Mouse (Mus musculus) layer of hippocampus, postnatal 25 days (tissue): ENCODE measurements at regions not wholly inside any gene's neighbourhood (a gene's known extent, or its start where the extent isn't known, plus 50 kb on each side); places are given as distances from the start of the nearest gene placed in this dataset.

Experiments used
- DNase-seq, 2 experiments: peaks; one replicate each; pipeline ENCODE4 v3.0.0; 2022; ENCODE audit warnings: mixed read lengths in 2 of 2, low spot score in 1 of 2; ENCODE audit errors: extremely low spot score in 1 of 2

DNA sequence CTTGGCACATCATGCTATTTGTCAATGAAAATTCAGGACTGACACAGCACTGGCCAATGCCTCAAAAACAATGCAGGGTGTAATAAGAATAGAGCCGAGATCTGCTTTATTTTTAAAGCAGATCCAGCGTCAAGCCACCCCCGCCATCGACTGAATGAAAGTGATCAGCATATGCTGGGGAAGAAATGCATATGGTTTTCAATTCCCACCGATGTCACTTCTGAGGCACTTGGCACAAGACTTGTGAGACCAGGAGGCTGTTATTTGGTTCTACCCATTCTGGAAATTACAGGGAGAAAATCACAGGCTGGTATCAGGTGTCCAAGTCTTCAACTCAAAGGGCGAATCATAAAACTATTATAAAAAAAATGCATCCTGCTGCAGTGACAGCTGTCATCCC is 689.3 kb upstream of the Pou3f3 start:
- peak in 1 of 2 experiments; percentile 17 for DNase-seq

GRCm38 (mm10) chr1:42008046-42008445 is 687.5 kb upstream of the Pou3f3 start:
- DNase-seq: no peak

DNA sequence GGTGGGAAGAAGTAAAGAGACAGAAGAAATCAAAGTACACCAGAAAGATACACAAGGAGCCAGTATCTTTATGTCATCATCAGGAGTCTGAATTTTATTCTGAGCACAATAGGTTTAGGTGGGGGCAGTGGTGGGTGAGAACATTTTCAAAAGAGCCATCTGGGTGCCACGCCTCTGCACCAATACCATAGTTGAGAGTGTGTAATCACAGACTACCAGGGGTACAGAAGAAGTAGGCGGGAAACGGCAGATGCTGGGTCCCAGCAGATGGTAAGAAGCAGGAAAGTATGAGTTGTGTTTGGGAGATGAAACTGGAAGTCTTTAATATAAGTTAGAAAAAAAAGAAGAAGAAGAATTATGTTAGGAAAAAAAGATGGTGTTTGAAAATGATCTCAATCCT is 682.7 kb upstream of the Pou3f3 start:
- DNase-seq: peak in 1 of 2 experiments; percentile 55

DNA sequence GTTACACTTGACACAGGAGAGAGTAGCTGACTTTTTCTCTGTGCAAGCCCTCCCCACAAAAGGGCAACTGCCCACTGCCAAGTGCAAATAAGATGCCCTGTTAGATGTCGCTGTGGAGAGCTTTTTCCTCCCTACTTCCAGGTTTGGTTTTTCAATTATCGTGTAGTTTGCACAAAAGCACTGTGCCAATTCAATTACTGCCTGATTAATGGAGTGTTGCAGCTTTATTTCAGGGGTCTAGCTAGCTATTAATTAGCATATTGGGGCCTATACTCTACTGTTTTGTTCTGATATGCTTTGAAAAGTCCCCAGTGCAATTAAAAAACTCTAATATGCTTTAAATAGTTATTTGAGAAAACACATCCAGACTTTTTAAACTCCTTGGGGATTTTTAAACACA is 676.6 kb upstream of the Pou3f3 start:
- DNase-seq: no peak

- no peak for DNase-seq
These were observed 669.8 kb upstream of the Pou3f3 start for GRCm38 (mm10) chr1:42025781-42026180.

DNA sequence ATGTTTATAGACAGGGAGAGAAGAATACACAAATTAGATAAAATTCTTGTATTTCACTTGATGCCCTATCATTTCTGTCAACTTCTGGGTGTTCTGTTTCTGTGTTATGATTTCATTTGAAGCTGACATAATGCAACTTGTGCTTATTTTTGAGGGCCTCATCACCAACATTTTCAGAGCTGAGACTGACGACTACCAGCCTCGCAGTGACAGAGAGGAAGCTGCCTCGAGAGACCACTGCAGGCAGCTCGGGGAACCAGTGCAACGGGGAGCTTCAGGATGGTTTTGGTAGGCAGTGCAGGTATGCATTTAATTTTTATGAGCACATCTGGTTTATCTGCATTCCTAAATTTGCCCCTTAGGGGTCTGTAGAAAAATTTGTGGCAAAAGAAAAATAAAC is 669.1 kb upstream of the Pou3f3 start:
- DNase-seq: no peak

GRCm38 (mm10) chr1:42033786-42034185 is 661.8 kb upstream of the Pou3f3 start:
- DNase-seq: no peak

GRCm38 (mm10) chr1:42035371-42035770 is 660.2 kb upstream of the Pou3f3 start:
- DNase-seq: no peak

- DNase-seq: no peak
These were observed 654.0 kb upstream of the Pou3f3 start for GRCm38 (mm10) chr1:42041544-42041943.

GRCm38 (mm10) chr1:42058494-42058893 is 637.1 kb upstream of the Pou3f3 start:
- DNase-seq: no peak

DNA sequence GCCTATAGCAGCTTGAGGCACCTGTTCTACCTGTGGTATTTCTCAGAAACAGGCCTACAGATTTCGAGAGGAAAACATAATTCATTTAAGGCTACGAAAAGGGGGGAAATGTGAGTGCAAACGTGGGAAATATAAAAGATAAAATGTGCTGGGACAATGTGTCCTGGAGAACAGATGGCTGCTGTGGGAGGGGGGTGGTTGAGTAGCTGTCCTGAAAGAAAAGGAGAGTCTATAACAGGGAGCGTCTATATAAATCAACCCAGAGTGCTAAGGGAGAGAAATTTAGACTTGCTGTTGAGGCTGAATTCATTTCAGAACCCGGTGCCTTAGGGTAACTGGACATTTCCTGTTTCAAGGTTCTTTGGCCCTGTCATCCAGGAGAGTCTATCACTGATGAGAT is 625.5 kb upstream of the Pou3f3 start:
- DNase-seq: peak in 1 of 2 experiments; percentile 4

DNA sequence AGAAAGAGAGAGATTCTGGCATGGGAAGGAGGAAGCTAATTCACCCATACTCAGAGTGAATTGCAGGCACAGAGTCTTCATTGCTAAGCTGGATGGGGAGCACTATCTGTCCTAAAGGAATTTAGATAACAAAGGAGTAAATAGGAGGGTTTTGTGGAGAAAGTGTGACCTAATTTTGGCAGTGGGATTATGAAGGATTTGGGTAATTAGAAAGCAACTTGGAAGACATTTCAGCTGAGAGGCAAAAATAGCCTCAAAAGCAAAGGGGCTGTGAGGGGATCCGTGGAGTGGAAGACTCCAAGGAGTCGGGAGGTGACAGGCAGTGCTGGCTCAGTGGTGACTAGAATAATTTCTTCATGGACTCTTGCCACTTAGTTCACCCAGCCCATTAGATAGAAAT is 599.5 kb upstream of the Pou3f3 start:
- no peak for DNase-seq

GRCm38 (mm10) chr1:42098580-42098979 is 597.0 kb upstream of the Pou3f3 start:
- DNase-seq: no peak

DNA sequence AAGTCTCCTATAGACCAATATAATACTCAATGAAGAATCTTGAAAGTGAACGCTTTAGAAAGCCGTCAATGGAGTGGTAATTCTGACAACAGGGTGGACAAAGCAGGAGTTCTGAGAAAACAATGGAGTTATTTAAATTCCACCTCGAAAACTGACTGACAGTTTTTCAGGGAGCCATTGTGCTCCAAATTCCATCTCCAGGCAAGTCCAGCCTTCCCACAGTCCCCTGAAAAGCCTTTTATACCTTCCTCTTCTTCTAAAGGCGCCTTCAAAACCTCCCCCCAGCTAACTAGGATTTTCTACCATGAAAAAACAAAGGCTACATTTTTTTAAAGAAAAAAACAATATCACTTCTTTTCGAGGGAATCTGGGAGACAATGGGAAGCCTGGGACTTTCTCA is 588.0 kb upstream of the Pou3f3 start:
- no peak for DNase-seq

DNA sequence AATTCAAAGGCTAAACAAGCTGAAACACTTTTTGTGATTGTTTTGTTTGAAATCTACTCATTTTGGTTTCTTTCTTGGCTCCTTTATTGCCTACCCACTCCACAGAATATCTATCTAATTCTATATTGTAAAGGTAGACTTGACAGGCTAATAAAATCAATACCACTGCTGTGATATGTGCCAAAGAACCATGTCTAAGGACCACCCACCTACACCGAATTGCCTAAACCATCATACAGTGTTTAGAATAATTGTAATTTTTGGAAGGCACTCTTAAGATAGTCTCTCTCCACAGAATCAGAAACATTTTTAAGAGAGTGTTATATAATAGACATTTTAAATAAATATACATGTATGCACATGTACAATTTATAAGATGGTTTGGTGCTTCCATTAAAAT is 587.6 kb upstream of the Pou3f3 start:
- no peak for DNase-seq

DNA sequence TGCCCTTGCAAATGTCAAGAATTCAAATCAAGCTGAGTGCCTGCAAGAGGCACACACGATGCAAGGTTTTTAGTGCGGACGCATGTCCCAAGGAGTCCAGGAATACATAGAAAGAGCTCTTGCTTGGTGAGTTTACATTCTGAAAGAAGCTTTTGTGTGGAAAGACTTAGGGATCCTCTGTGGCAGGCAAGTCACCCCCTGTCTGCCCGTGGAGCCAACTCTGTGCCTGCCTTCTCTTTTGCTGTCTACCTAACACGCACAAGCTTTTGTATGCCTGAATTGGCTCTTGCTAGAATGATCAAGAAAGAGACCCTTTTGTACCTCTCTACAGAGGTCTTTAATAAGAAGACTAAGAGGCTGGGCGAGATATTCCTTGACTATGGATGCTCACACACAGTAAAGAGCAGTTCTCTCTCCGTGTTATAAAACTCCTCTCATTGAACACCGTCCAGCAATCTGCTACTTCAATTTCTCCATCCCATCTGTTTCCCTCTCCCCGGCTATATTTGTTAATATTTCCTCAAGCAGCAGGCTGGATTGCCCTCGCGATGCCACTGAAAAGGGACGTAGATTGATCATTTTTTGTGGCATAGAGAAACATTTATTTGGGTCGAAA is 543.3 kb upstream of the Pou3f3 start:
- no peak for DNase-seq

GRCm38 (mm10) chr1:42152916-42153315 is 542.7 kb upstream of the Pou3f3 start:
- DNase-seq: no peak

- DNase-seq: no peak
These were observed 527.6 kb upstream of the Pou3f3 start for GRCm38 (mm10) chr1:42167790-42168572.

- no peak for DNase-seq
These were observed 526.1 kb upstream of the Pou3f3 start for GRCm38 (mm10) chr1:42169505-42169904.

- no peak for DNase-seq
These were observed 509.3 kb upstream of the Pou3f3 start for GRCm38 (mm10) chr1:42186295-42186694.

- DNase-seq: no peak
These were observed 467.5 kb upstream of the Pou3f3 start for GRCm38 (mm10) chr1:42228098-42228497.

DNA sequence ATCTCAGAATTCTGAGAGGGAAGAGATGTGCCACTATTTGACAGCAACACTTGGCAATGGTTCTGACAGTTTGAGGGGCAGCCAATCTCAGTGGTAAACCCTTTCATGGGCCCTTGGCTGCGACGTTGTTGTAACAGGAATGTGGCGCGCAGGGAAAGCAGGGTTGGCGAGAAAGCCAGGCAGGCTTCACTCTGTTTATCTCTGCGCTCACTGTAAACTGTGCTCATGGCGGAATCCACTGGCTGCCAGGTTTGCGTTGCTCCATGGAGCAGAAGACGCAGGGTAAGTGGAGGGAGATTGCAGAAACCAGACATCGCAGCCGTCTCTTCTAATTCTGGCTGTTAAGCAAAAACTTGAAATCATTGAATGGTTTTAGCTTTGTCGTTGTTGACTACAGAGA is 465.9 kb upstream of the Pou3f3 start:
- peak; percentile 18 to 37 for DNase-seq
